Mouse (Mus musculus) megakaryocyte, embryonic 14.5 days (primary cell): ENCODE measurements around the gene Ddx6.

Source experiments
- FLI1 ChIP-seq: IDR thresholded peaks from 2 replicates; pipeline ENCODE4 v1.6.1; 2012; ENCODE audit warnings: low read length, inconsistent platforms, mixed read lengths
- GATA1 ChIP-seq: IDR thresholded peaks from 3 replicates; pipeline ENCODE4 v1.6.1; 2012; ENCODE audit warnings: mixed read lengths, low read length, inconsistent platforms, borderline replicate concordance

DNA sequence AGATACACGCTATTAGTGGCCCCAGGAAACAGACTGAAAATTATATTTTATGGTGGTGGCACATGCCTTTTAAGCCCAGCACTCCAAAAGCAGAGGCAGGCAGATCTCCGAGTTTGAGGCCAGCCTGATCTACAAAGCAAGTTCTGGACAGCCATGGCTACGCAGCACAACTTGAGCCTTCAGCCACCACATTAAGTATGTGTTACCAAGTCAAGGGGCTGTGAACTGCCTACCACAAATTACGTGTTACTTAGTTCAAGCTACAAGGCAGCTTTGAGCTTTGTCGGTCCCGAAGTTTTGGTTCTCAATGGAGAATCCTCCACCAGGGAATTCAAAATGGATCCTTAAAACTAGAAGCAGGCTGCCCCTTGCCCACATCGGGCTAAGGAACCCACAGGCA lies 38.4 kb downstream of the Ddx6 start:
- no peak for TF ChIP-seq GATA1
- no peak for TF ChIP-seq FLI1
